Mouse (Mus musculus) heart, adult 2 months (tissue): Measurements from ENCODE around the gene Scaf1.

Experiments used
- CTCF ChIP-seq: fragments of 200-600 bp; IDR thresholded peaks from 2 replicates; pipeline ENCODE4 v1.8.1; 2022; ENCODE audit warnings: antibody characterized with exemption, mild to moderate bottlenecking, moderate library complexity
- EP300 ChIP-seq: fragments of 200-500 bp; IDR thresholded peaks from 2 replicates; pipeline ENCODE4 v1.6.1; 2011; ENCODE audit warnings: low read depth, low read length, control low read depth; ENCODE audit not compliant: insufficient read depth
- POLR2A ChIP-seq: fragments of 200-500 bp; IDR thresholded peaks from 2 replicates; pipeline ENCODE4 v1.6.1; 2011; ENCODE audit warnings: mild to moderate bottlenecking, low read depth, low read length, control low read depth; ENCODE audit not compliant: insufficient read depth

GRCm38 (mm10) chr7:45060632-45061122 is 44.5 kb upstream of the Scaf1 start:
- TF ChIP-seq CTCF (no peak), EP300 (no peak), POLR2A (no peak)
